Mouse (Mus musculus) lung, postnatal 25 days (tissue): ENCODE data around the gene Tnfrsf9.

Experiments used
- DNase-seq: peaks from one replicate; pipeline ENCODE4 v3.0.0; 2022; ENCODE audit warnings: low spot score

Gene Tnfrsf9

DNA sequence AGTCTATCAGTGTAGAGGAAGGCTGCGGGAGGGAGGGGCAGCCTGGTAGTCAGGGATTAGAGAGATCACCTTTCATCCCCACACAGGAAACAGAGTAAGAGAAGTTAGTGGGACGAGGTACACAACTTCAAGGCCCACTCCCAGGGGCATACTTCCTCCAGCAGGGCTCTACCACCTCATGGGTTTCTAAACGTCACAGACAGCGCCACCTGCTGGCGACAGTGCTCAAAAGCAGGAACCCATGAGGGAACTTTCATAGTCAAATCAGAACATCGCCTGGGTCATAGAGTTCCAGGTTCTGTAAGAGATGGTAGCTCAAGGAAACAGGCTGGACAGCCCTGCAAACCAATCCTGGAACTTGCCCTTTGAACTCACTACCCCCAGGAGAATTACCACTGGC, 75.8 kb downstream of the Tnfrsf9 start:
- no peak for DNase-seq
